In genomic region chr17:23795323-23795722, GRCm38 (mm10) we compare ENCODE assay signal across 28 mouse cellular contexts. TPM values are rescaled to one million over a fixed set of nuclear protein-coding genes. Genes with fewer than 3 reads are reported as not detected.
DNase-seq lines count a peak whose midpoint lies in the region; ATAC-seq and TF ChIP-seq lines count a peak whose summit lies in the region.
"Had no signal": no experiment of that assay in that cellular context is flagged by ENCODE, and none has a peak within 500 bp of the region (broad histone marks: within the 10 kb centered on the region; RNA-seq: fewer than 3 reads in every experiment).

No protein-coding gene starts in this region.

- H3K4me2 ChIP-seq in kidney, embryonic 16.5 days (replicated peaks; ENCODE audit: low read depth, low read length): no peak overlapping the region
- H3K4me2 ChIP-seq: embryonic facial prominence, embryonic 13.5 days; embryonic facial prominence, embryonic 15.5 days; forebrain, embryonic 12.5 days had no signal

- H3K9me3 ChIP-seq in ES-Bruce4 (replicated peaks; ENCODE audit: control insufficient read depth, insufficient read depth, low read length, poor library complexity, severe bottlenecking): no peaks in the 10 kb centered on the region
- no peaks in the 10 kb centered on the region for H3K9me3 ChIP-seq in kidney, embryonic 16.5 days (ENCODE audit: low read length)
- H3K9me3 ChIP-seq: embryonic facial prominence, embryonic 13.5 days; embryonic facial prominence, embryonic 15.5 days; forebrain, embryonic 10.5 days; forebrain, embryonic 12.5 days; G1E had no signal

- no peak for ATAC-seq in kidney, embryonic 16.5 days (ENCODE audit: low FRiP score, low TSS enrichment)
- ATAC-seq: activated CD4-positive, CD25-positive, alpha-beta regulatory T cell, adult 4 months; CD4-positive, CD25-positive, alpha-beta regulatory T cell, adult 4 months; forebrain, embryonic 14.5 days; forebrain, embryonic 16.5 days; Patski had no signal

- no peaks in the 10 kb centered on the region; the same call in 1 of the 2 replicates for H3K36me3 ChIP-seq in ES-Bruce4 (ENCODE audit: control insufficient read depth, insufficient read depth, low read length, poor library complexity, severe bottlenecking)
- 0 out of 2 replicates have a peak, but pooled peaks cover 6% of the 10 kb centered on the region for H3K36me3 ChIP-seq in kidney, embryonic 16.5 days (ENCODE audit: insufficient read depth, low read length)
- H3K36me3 ChIP-seq: embryonic facial prominence, embryonic 13.5 days; embryonic facial prominence, embryonic 15.5 days; forebrain, embryonic 12.5 days; G1E had no signal

- H3K4me3 ChIP-seq in ES-Bruce4 (ENCODE audit: low read depth, low read length): peak overlapping the region; percentile 16; the same call in 1 of the 2 replicates
- no peak overlapping the region for H3K4me3 ChIP-seq in kidney, embryonic 16.5 days (ENCODE audit: low read length)
- H3K4me3 ChIP-seq: embryonic facial prominence, embryonic 13.5 days; embryonic facial prominence, embryonic 15.5 days; erythroblast, embryonic 14.5 days; forebrain, embryonic 10.5 days; forebrain, embryonic 12.5 days had no signal

- no peak for TF ChIP-seq CTCF in ES-Bruce4 (IDR thresholded peaks at IDR 0.05; ENCODE audit: low read depth, low read length)

- DNase-seq in cerebellum, adult 9-11 months: peak; percentile 11
- no peak for DNase-seq in cerebellum, adult 8-10 months
- DNase-seq in R1 (ENCODE audit: low read depth, low spot score): peak; percentile 52
- DNase-seq in lung, postnatal 4 days: no peak
- DNase-seq: adrenal gland, postnatal 10 days; adrenal gland, postnatal 25 days; B cell, adult 2 months; cerebellum, adult 11 months; cerebellum, adult 18-20 months; cerebellum, adult 9-10 months; cerebellum, postnatal 14 days; cerebellum, postnatal 36 days; embryo, embryonic 11 days had no signal

- no peaks in the 10 kb centered on the region for H3K27me3 ChIP-seq in ES-Bruce4 (ENCODE audit: control insufficient read depth, insufficient read depth, low read length, poor library complexity, severe bottlenecking)
- no peaks in the 10 kb centered on the region; the same call in 1 of the 2 replicates for H3K27me3 ChIP-seq in kidney, embryonic 16.5 days (ENCODE audit: insufficient read depth, low read length)
- H3K27me3 ChIP-seq: CH12.LX; embryonic facial prominence, embryonic 13.5 days; embryonic facial prominence, embryonic 15.5 days; forebrain, embryonic 12.5 days; Patski had no signal

- no peak overlapping the region for H3K9ac ChIP-seq in ES-Bruce4 (ENCODE audit: low read depth, poor library complexity, severe bottlenecking)
- no peak overlapping the region for H3K9ac ChIP-seq in kidney, embryonic 16.5 days (replicated peaks; ENCODE audit: low read length)
- H3K9ac ChIP-seq: embryonic facial prominence, embryonic 13.5 days; embryonic facial prominence, embryonic 15.5 days; forebrain, embryonic 12.5 days had no signal

- WGBS in kidney, embryonic 16.5 days: 92% methylated on average over 8 of the region's 8 CpGs

- TF ChIP-seq POLR2A in ES-Bruce4 (IDR thresholded peaks at IDR 0.05; ENCODE audit: insufficient read depth, low read length): no peak

- H3K27ac ChIP-seq in ES-Bruce4 (ENCODE audit: insufficient read depth, low read length): peak overlapping the region; percentile 66
- no peak overlapping the region for H3K27ac ChIP-seq in kidney, embryonic 16.5 days (ENCODE audit: low read length)
- H3K27ac ChIP-seq: embryonic facial prominence, embryonic 13.5 days; embryonic facial prominence, embryonic 15.5 days; forebrain, embryonic 10.5 days; forebrain, embryonic 12.5 days had no signal

- no peaks in the 10 kb centered on the region for H3K4me1 ChIP-seq in ES-Bruce4 (ENCODE audit: control insufficient read depth, insufficient read depth, low read length)
- peaks cover 7% of the 10 kb centered on the region; the same call in 1 of the 2 replicates for H3K4me1 ChIP-seq in kidney, embryonic 16.5 days (ENCODE audit: insufficient read depth, low read length)

- TF ChIP-seq EP300 in ES-Bruce4 (IDR thresholded peaks at IDR 0.05; ENCODE audit: insufficient read depth, low read depth, low read length): no peak

RNA-seq across cellular contexts. Expression of gene Srrm2, which starts 5.0 kb away (rescaled TPM):
- polyA plus RNA-seq in ES-Bruce4 (2011; ENCODE audit: insufficient read depth, insufficient read length, low read depth, missing spikeins): 552 and 560 TPM in 2 replicates
- 411 and 514 TPM in 2 replicates for polyA plus RNA-seq in kidney, embryonic 16.5 days (2015; fragmentation: Nextera tagmentation; extraction: Ambion mirVana)

RNA-seq across cellular contexts. Expression of gene Flywch2, which starts 9.4 kb away (rescaled TPM):
- 10.7 and 13.1 TPM in 2 replicates for polyA plus RNA-seq in ES-Bruce4 (2011; ENCODE audit: insufficient read depth, insufficient read length, low read depth, missing spikeins)
- polyA plus RNA-seq in kidney, embryonic 16.5 days (2015; fragmentation: Nextera tagmentation; extraction: Ambion mirVana): 31.7 and 35.0 TPM in 2 replicates
- polyA plus RNA-seq: erythroblast, embryonic 14.5 days; G1E had no signal

RNA-seq across cellular contexts. Expression of gene Flywch1, which starts 23.9 kb away (rescaled TPM):
- 32.9 and 34.2 TPM in 2 replicates for polyA plus RNA-seq in ES-Bruce4 (2011; ENCODE audit: insufficient read depth, insufficient read length, low read depth, missing spikeins)
- 101 and 104 TPM in 2 replicates for polyA plus RNA-seq in kidney, embryonic 16.5 days (2015; fragmentation: Nextera tagmentation; extraction: Ambion mirVana)

RNA-seq across cellular contexts. Expression of gene Elob, which starts 33.6 kb away (rescaled TPM):
- 398 and 458 TPM in 2 replicates for polyA plus RNA-seq in ES-Bruce4 (2011; ENCODE audit: insufficient read depth, insufficient read length, low read depth, missing spikeins)
- 954 and 966 TPM in 2 replicates for polyA plus RNA-seq in kidney, embryonic 16.5 days (2015; fragmentation: Nextera tagmentation; extraction: Ambion mirVana)

RNA-seq across cellular contexts. Expression of gene Prss33, which starts 40.5 kb away (rescaled TPM):
- 1.6 and 2.0 TPM in 2 replicates for polyA plus RNA-seq in ES-Bruce4 (2011; ENCODE audit: insufficient read depth, insufficient read length, low read depth, missing spikeins)
- not detected in 2 replicates for polyA plus RNA-seq in kidney, embryonic 16.5 days (2015; fragmentation: Nextera tagmentation; extraction: Ambion mirVana)
- polyA plus RNA-seq: CD4-positive, CD25-positive, alpha-beta regulatory T cell, adult 4 months; embryonic facial prominence, embryonic 11.5 days; erythroblast, embryonic 14.5 days; forebrain, embryonic 10.5 days; forebrain, embryonic 12.5 days; forebrain, embryonic 14.5 days; forebrain, embryonic 16.5 days; G1E; Patski had no signal

Comparison
In these comparisons a context has a peak if more than half of its experiments do, and no peak if none do; other contexts are left out.
1. DNase-seq: peak in cerebellum, adult 9-11 months (single experiment) and R1 (single experiment); none in cerebellum, adult 8-10 months (single experiment) and lung, postnatal 4 days (0 of 2).